Mouse (Mus musculus): ENCODE measurements around the gene Doc2a. TPM values are rescaled to one million over a fixed set of nuclear protein-coding genes. Genes with fewer than 3 reads are reported as not detected.
A peak's percentile ranks its signal among the peaks of the same experiment; 100 is the strongest.
"Not testable (repeated sequence)": the region's sequence is repeated elsewhere in the genome, so short reads cannot be mapped to it uniquely, and the experiment has no call there.

Gene Doc2a
- polyA plus RNA-seq, 1 experiment from 2014 or later, result 0.15 TPM

- peak overlapping the region; percentile 96 for H3K4me2 ChIP-seq
- H3K36me3 ChIP-seq, result peaks cover 39% of the 10 kb centered on the region
- peaks cover 43% of the 10 kb centered on the region for H3K4me1 ChIP-seq
- WGBS (ENCODE audit: insufficient replicate concordance), result 0% methylated on average over 13 of the region's 15 CpGs
- H3K9me3 ChIP-seq (replicated peaks), result no peaks in the 10 kb centered on the region
- peak overlapping the region; percentile 90 for H3K27ac ChIP-seq
- peak overlapping the region; percentile 79 for H3K4me3 ChIP-seq
- no peaks in the 10 kb centered on the region for H3K27me3 ChIP-seq (replicated peaks)
- ATAC-seq, result no peak
- H3K9ac ChIP-seq, result peak overlapping the region; percentile 88
Observed at GRCm38 (mm10) chr7:126883731-126884181, 36.5 kb downstream of the Doc2a start.

GRCm38 (mm10) chr7:126884286-126885164, 37.3 kb downstream of the Doc2a start, which contains the start of gene Taok2:
Gene Taok2 (minus strand): TSS chr7:126884703.
- H3K27ac ChIP-seq, result peak within 1 kb of the TSS; percentile 90
- H3K9ac ChIP-seq, result peak within 1 kb of the TSS; percentile 88
- peaks cover 43% of the 10 kb centered on the region for H3K4me1 ChIP-seq
- H3K4me3 ChIP-seq, result peak within 1 kb of the TSS; percentile 79
- peak; percentile 95 for ATAC-seq
- no peaks in the 10 kb centered on the region for H3K27me3 ChIP-seq (replicated peaks)
- peak within 1 kb of the TSS; percentile 96 for H3K4me2 ChIP-seq
- H3K36me3 ChIP-seq, result peaks cover 31% of the 10 kb centered on the region
- WGBS (ENCODE audit: insufficient replicate concordance), result under 1% methylated on average over 56 of the region's 56 CpGs
- no peaks in the 10 kb centered on the region for H3K9me3 ChIP-seq (replicated peaks)

DNA sequence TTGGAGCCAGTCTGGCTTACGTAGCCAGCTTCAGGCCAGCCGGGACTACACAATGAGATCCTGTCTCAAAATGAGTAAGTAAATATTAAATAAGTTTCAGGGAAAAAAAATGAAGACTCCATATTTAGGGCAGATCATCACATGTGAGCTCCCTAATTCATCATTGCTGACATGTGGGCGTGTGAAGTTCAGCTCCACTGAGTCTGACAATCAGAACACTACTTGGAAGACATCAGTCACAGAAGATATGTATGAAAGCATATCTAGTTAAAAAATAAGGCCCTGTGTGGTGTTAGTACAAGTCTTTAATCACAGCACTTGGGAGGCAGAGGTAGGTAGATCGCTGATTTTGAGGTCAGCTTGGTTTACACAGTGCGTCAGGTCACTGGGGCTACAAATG, 40.1 kb downstream of the Doc2a start:
- Histone ChIP-seq H3K4me2 (no peak overlapping the region), H3K36me3 (peaks cover 22% of the 10 kb centered on the region), H3K27ac (no peak overlapping the region), H3K9me3 (replicated peaks) (no peaks in the 10 kb centered on the region), H3K27me3 (replicated peaks) (no peaks in the 10 kb centered on the region), H3K4me3 (no peak overlapping the region), H3K9ac (0 out of 2 replicates have a peak overlapping the region, but pooled peaks have one; percentile 0), H3K4me1 (peaks cover 27% of the 10 kb centered on the region)
- 77% methylated on average over 5 of the region's 5 CpGs for whole genome bisulfite sequencing (ENCODE audit: insufficient replicate concordance)
- no peak for ATAC-seq

DNA sequence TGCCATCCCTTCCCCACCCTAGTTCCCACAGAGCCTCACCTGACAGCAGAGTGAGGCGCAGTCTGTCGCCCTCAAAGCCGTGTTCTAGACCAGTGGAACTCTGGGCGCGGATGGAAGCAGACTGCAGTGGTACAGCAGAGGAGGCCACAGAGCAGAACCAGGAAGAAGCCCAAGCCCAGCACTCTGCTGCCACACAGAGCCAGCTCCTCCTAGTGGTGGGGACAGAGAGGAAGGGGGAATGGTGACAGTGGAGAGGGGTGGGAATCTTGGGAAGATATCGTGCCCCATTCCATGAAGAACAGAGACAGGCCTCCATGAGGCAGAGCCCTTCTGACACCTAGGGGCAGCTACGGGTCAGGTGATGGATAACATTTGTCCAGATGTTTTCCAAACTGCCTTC, 41.6 kb downstream of the Doc2a start:
- ATAC-seq, result no peak
- no peak overlapping the region for H3K4me3 ChIP-seq
- 49% methylated on average over 7 of the region's 7 CpGs for WGBS (ENCODE audit: insufficient replicate concordance)
- peaks cover 11% of the 10 kb centered on the region for H3K4me1 ChIP-seq
- no peak overlapping the region for H3K27ac ChIP-seq
- H3K9me3 ChIP-seq (replicated peaks), result no peaks in the 10 kb centered on the region
- no peak overlapping the region for H3K9ac ChIP-seq
- peaks cover 18% of the 10 kb centered on the region for H3K36me3 ChIP-seq
- no peak overlapping the region for H3K4me2 ChIP-seq
- H3K27me3 ChIP-seq (replicated peaks), result no peaks in the 10 kb centered on the region

GRCm38 (mm10) chr7:126896912-126897311, 49.7 kb downstream of the Doc2a start:
- Histone ChIP-seq H3K9me3 (replicated peaks) (no peaks in the 10 kb centered on the region), H3K9ac (peak overlapping the region; percentile 79), H3K27ac (peak overlapping the region; percentile 73), H3K27me3 (replicated peaks) (no peaks in the 10 kb centered on the region), H3K36me3 (peaks cover under 1% of the 10 kb centered on the region; the same call in 1 of the 2 replicates), H3K4me2 (peak overlapping the region; percentile 84), H3K4me1 (peaks cover 19% of the 10 kb centered on the region), H3K4me3 (peak overlapping the region; percentile 73)
- no peak for ATAC-seq
- 70% methylated on average over 5 of the region's 5 CpGs for WGBS (ENCODE audit: insufficient replicate concordance)

GRCm38 (mm10) chr7:126897390-126898101, 50.3 kb downstream of the Doc2a start:
- Histone ChIP-seq H3K4me3 (peak overlapping the region; percentile 73), H3K9me3 (replicated peaks) (no peaks in the 10 kb centered on the region), H3K27ac (peak overlapping the region; percentile 73), H3K4me2 (peak overlapping the region; percentile 84), H3K27me3 (replicated peaks) (no peaks in the 10 kb centered on the region), H3K9ac (peak overlapping the region; percentile 79), H3K4me1 (peaks cover 19% of the 10 kb centered on the region), H3K36me3 (no peaks in the 10 kb centered on the region)
- WGBS (ENCODE audit: insufficient replicate concordance), result 9% methylated on average over 16 of the region's 16 CpGs
- peak; percentile 67 for ATAC-seq

GRCm38 (mm10) chr7:126898102-126898990, 51.1 kb downstream of the Doc2a start:
- ATAC-seq, result peak; percentile 95
- Histone ChIP-seq H3K9me3 (replicated peaks) (no peaks in the 10 kb centered on the region), H3K4me2 (peak overlapping the region; percentile 84), H3K36me3 (no peaks in the 10 kb centered on the region), H3K27ac (peak overlapping the region; percentile 73), H3K4me1 (peaks cover 19% of the 10 kb centered on the region), H3K27me3 (replicated peaks) (no peaks in the 10 kb centered on the region), H3K9ac (peak overlapping the region; percentile 79), H3K4me3 (peak overlapping the region; percentile 73)
- 11% methylated on average over 37 of the region's 37 CpGs for WGBS (ENCODE audit: insufficient replicate concordance)

GRCm38 (mm10) chr7:126899781-126900180, 52.6 kb downstream of the Doc2a start:
- H3K4me3 ChIP-seq; H3K9ac ChIP-seq; H3K27ac ChIP-seq; H3K36me3 ChIP-seq; ATAC-seq; H3K27me3 ChIP-seq (replicated peaks); H3K9me3 ChIP-seq (replicated peaks); H3K4me2 ChIP-seq: not testable (repeated sequence)
- WGBS (ENCODE audit: insufficient replicate concordance), result 74% methylated on average over 8 of the region's 9 CpGs
- peaks cover 19% of the 10 kb centered on the region for H3K4me1 ChIP-seq

Other genes with a start within 250 kb of the Doc2a start
- gene Nupr1, start 216.6 kb upstream of the Doc2a start, polyA plus RNA-seq (2016; fragmentation: Nextera tagmentation; extraction: Ambion mirVana), result 3.2 and 3.7 TPM in 2 replicates
- gene Sgf29, start 198.1 kb upstream of the Doc2a start, polyA plus RNA-seq (2016; fragmentation: Nextera tagmentation; extraction: Ambion mirVana), result 36.3 and 42.4 TPM in 2 replicates
- gene Sult1a1, start 171.0 kb upstream of the Doc2a start, polyA plus RNA-seq (2016; fragmentation: Nextera tagmentation; extraction: Ambion mirVana), result 0.24 and 0.50 TPM in 2 replicates
- gene Bola2, start 152.0 kb upstream of the Doc2a start, polyA plus RNA-seq (2016; fragmentation: Nextera tagmentation; extraction: Ambion mirVana), result 134 and 153 TPM in 2 replicates
- 4.5 and 5.1 TPM in 2 replicates for gene Slx1b, start 151.6 kb upstream of the Doc2a start, polyA plus RNA-seq (2016; fragmentation: Nextera tagmentation; extraction: Ambion mirVana)
- 77.9 and 86.6 TPM in 2 replicates for gene Coro1a, start 139.6 kb upstream of the Doc2a start, polyA plus RNA-seq (2016; fragmentation: Nextera tagmentation; extraction: Ambion mirVana)
- 23.7 and 25.0 TPM in 2 replicates for gene Mapk3, start 87.8 kb upstream of the Doc2a start, polyA plus RNA-seq (2016; fragmentation: Nextera tagmentation; extraction: Ambion mirVana)
- gene Gdpd3, start 81.1 kb upstream of the Doc2a start, polyA plus RNA-seq (2016; fragmentation: Nextera tagmentation; extraction: Ambion mirVana), result 0.54 and 0.78 TPM in 2 replicates
- 77.2 and 78.5 TPM in 2 replicates for gene Ypel3, start 70.5 kb upstream of the Doc2a start, polyA plus RNA-seq (2016; fragmentation: Nextera tagmentation; extraction: Ambion mirVana)
- 0.33 and 0.50 TPM in 2 replicates for gene Tbx6, start 65.9 kb upstream of the Doc2a start, polyA plus RNA-seq (2016; fragmentation: Nextera tagmentation; extraction: Ambion mirVana)
- gene Ppp4c, start 54.9 kb upstream of the Doc2a start, polyA plus RNA-seq (2016; fragmentation: Nextera tagmentation; extraction: Ambion mirVana), result 191 and 205 TPM in 2 replicates
- not detected in 2 replicates for gene Fam57b, start 49.7 kb upstream of the Doc2a start, polyA plus RNA-seq (2016; fragmentation: Nextera tagmentation; extraction: Ambion mirVana)
- not detected in 2 replicates for gene 4930451I11Rik, start 15.8 kb upstream of the Doc2a start, polyA plus RNA-seq (2016; fragmentation: Nextera tagmentation; extraction: Ambion mirVana)
- 20.3 and 22.0 TPM in 2 replicates for gene Hirip3, start 14.6 kb downstream of the Doc2a start, polyA plus RNA-seq (2016; fragmentation: Nextera tagmentation; extraction: Ambion mirVana)
- 70.5 and 73.0 TPM in 2 replicates for gene Ino80e, start 15.0 kb downstream of the Doc2a start, polyA plus RNA-seq (2016; fragmentation: Nextera tagmentation; extraction: Ambion mirVana)
- 20.1 and 20.6 TPM in 2 replicates for gene Taok2, start 37.3 kb downstream of the Doc2a start, polyA plus RNA-seq (2016; fragmentation: Nextera tagmentation; extraction: Ambion mirVana)
- gene Tmem219, start 75.5 kb downstream of the Doc2a start, polyA plus RNA-seq (2016; fragmentation: Nextera tagmentation; extraction: Ambion mirVana), result 16.7 and 16.9 TPM in 2 replicates
- 10.3 and 10.7 TPM in 2 replicates for gene Kctd13, start 81.5 kb downstream of the Doc2a start, polyA plus RNA-seq (2016; fragmentation: Nextera tagmentation; extraction: Ambion mirVana)
- gene Asphd1, start 102.2 kb downstream of the Doc2a start, polyA plus RNA-seq (2016; fragmentation: Nextera tagmentation; extraction: Ambion mirVana), result not detected in 2 replicates
- 0.06 and 0.39 TPM in 2 replicates for gene Sez6l2, start 103.1 kb downstream of the Doc2a start, polyA plus RNA-seq (2016; fragmentation: Nextera tagmentation; extraction: Ambion mirVana)
- gene Cdipt, start 128.5 kb downstream of the Doc2a start, polyA plus RNA-seq (2016; fragmentation: Nextera tagmentation; extraction: Ambion mirVana), result 59.2 and 63.2 TPM in 2 replicates
- 0.29 and 0.44 TPM in 2 replicates for gene Cdiptos, start 128.7 kb downstream of the Doc2a start, polyA plus RNA-seq (2016; fragmentation: Nextera tagmentation; extraction: Ambion mirVana)
- 8.3 and 8.9 TPM in 2 replicates for gene Mvp, start 167.2 kb downstream of the Doc2a start, polyA plus RNA-seq (2016; fragmentation: Nextera tagmentation; extraction: Ambion mirVana)
- gene Pagr1b, start 169.1 kb downstream of the Doc2a start, polyA plus RNA-seq (2016; fragmentation: Nextera tagmentation; extraction: Ambion mirVana), result 0.57 TPM in 1 of 2 replicates, not detected in the other
- gene Pagr1a, start 169.9 kb downstream of the Doc2a start, polyA plus RNA-seq (2016; fragmentation: Nextera tagmentation; extraction: Ambion mirVana), result 60.5 and 65.1 TPM in 2 replicates
- 4.1 and 8.9 TPM in 2 replicates for gene Gm42742, start 173.7 kb downstream of the Doc2a start, polyA plus RNA-seq (2016; fragmentation: Nextera tagmentation; extraction: Ambion mirVana)
- gene Prrt2, start 173.8 kb downstream of the Doc2a start, polyA plus RNA-seq (2016; fragmentation: Nextera tagmentation; extraction: Ambion mirVana), result 0.88 and 2.1 TPM in 2 replicates
- 104 and 107 TPM in 2 replicates for gene Maz, start 179.6 kb downstream of the Doc2a start, polyA plus RNA-seq (2016; fragmentation: Nextera tagmentation; extraction: Ambion mirVana)
- gene Kif22, start 195.1 kb downstream of the Doc2a start, polyA plus RNA-seq (2016; fragmentation: Nextera tagmentation; extraction: Ambion mirVana), result 126 and 132 TPM in 2 replicates
- gene Zg16, start 239.9 kb downstream of the Doc2a start, polyA plus RNA-seq (2016; fragmentation: Nextera tagmentation; extraction: Ambion mirVana), result not detected in 2 replicates
- gene AI467606, start 243.9 kb downstream of the Doc2a start, polyA plus RNA-seq (2016; fragmentation: Nextera tagmentation; extraction: Ambion mirVana), result 8.3 and 8.5 TPM in 2 replicates